Mouse (Mus musculus): ENCODE measurements around the gene Bub3. TPM values are rescaled to one million over a fixed set of nuclear protein-coding genes. Genes with fewer than 3 reads are reported as not detected.

Gene Bub3
- polyA plus RNA-seq, 1 experiment from 2014 or later = 92.6 TPM

GRCm38 (mm10) chr7:131543623-131544481 lies 16.2 kb upstream of the Bub3 start:
- Histone ChIP-seq H3K4me3 (ENCODE audit: low read depth, low read length) (peak overlapping the region; percentile 35), H3K9ac (replicated peaks; ENCODE audit: low read depth) (no peak overlapping the region), H3K27me3 (replicated peaks; ENCODE audit: insufficient read depth, low read length) (peaks cover 84% of the 10 kb centered on the region), H3K9me3 (ENCODE audit: low read length) (no peaks in the 10 kb centered on the region), H3K4me1 (ENCODE audit: insufficient read depth, low read depth, low read length) (peaks cover 16% of the 10 kb centered on the region; the same call in 1 of the 2 replicates), H3K4me2 (replicated peaks; ENCODE audit: low read depth, low read length) (peak overlapping the region; percentile 57), H3K36me3 (ENCODE audit: insufficient read depth, low read length) (no peaks in the 10 kb centered on the region), H3K27ac (ENCODE audit: low read length) (no peak overlapping the region)
- DNase-seq (ENCODE audit: low spot score) (no peak), ATAC-seq (0 out of 2 replicates have a peak, but pooled peaks have one; percentile 8)
- TF ChIP-seq EP300 (IDR thresholded peaks at IDR 0.05) (no peak), CTCF (IDR thresholded peaks at IDR 0.05) (no peak)
- WGBS = under 1% methylated on average over 73 of the region's 75 CpGs

- Histone ChIP-seq H3K9me3 (ENCODE audit: low read length) (no peaks in the 10 kb centered on the region), H3K27ac (ENCODE audit: low read length) (no peak overlapping the region), H3K4me3 (ENCODE audit: low read depth, low read length) (no peak overlapping the region), H3K27me3 (replicated peaks; ENCODE audit: insufficient read depth, low read length) (peaks cover 89% of the 10 kb centered on the region), H3K36me3 (ENCODE audit: insufficient read depth, low read length) (no peaks in the 10 kb centered on the region), H3K9ac (replicated peaks; ENCODE audit: low read depth) (no peak overlapping the region), H3K4me1 (ENCODE audit: insufficient read depth, low read depth, low read length) (peaks cover 16% of the 10 kb centered on the region; the same call in 1 of the 2 replicates), H3K4me2 (replicated peaks; ENCODE audit: low read depth, low read length) (no peak overlapping the region)
- 3% methylated on average over 5 of the region's 5 CpGs for WGBS
- no peak for ATAC-seq
- TF ChIP-seq EP300 (IDR thresholded peaks at IDR 0.05) = no peak
- TF ChIP-seq CTCF (IDR thresholded peaks at IDR 0.05) = no peak
- DNase-seq (ENCODE audit: low spot score) = no peak
Observed at GRCm38 (mm10) chr7:131544871-131545270, 15.2 kb upstream of the Bub3 start.

DNA sequence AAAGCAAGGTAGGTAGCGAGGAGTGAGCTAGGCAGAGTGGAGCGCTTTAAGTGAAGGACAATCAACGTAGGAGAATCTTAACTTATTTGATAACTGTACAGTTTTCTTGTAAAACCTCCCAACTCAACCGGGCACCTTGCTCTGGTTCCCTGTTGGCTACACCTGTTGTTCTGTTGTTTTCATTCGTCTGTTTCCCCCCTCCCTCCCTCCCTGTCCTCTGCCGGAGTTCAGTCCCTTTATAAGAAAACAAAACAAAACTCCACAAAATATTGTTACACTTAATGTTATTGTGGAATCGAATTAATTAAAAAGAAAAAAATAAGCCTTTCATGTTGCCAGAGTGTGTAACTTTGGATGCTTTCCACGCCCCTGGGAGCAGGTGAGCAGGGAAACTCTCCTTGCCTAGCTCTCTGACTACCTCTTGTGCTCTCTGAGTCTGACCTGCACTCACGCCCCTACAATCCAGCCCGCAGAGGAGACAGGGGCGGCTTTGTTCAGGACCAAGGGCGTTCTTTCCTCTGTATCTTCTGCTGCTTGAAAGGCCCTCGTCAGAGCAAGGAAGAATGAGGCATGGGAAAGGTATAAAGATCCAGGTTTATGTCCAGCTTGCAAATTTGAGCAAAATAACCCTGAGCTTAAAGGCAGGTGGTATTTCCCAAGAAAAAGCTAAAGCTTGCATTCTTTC lies 14.2 kb upstream of the Bub3 start:
- no peak overlapping the region for H3K4me2 ChIP-seq (replicated peaks; ENCODE audit: low read depth, low read length)
- H3K27me3 ChIP-seq (replicated peaks; ENCODE audit: insufficient read depth, low read length) = peaks cover 87% of the 10 kb centered on the region
- H3K4me3 ChIP-seq (ENCODE audit: low read depth, low read length) = no peak overlapping the region
- TF ChIP-seq EP300 (IDR thresholded peaks at IDR 0.05) (no peak), CTCF (IDR thresholded peaks at IDR 0.05) (no peak)
- H3K27ac ChIP-seq (ENCODE audit: low read length) = no peak overlapping the region
- WGBS = 3% methylated on average over 13 of the region's 13 CpGs
- no peak for DNase-seq (ENCODE audit: low spot score)
- ATAC-seq = no peak
- H3K9me3 ChIP-seq (ENCODE audit: low read length) = no peaks in the 10 kb centered on the region
- H3K9ac ChIP-seq (replicated peaks; ENCODE audit: low read depth) = no peak overlapping the region
- H3K36me3 ChIP-seq (ENCODE audit: insufficient read depth, low read length) = no peaks in the 10 kb centered on the region
- peaks cover 16% of the 10 kb centered on the region; the same call in 1 of the 2 replicates for H3K4me1 ChIP-seq (ENCODE audit: insufficient read depth, low read depth, low read length)

GRCm38 (mm10) chr7:131546423-131546822 lies 13.6 kb upstream of the Bub3 start:
- Histone ChIP-seq H3K4me3 (ENCODE audit: low read depth, low read length) (no peak overlapping the region), H3K4me1 (ENCODE audit: insufficient read depth, low read depth, low read length) (peaks cover 16% of the 10 kb centered on the region; the same call in 1 of the 2 replicates), H3K9me3 (ENCODE audit: low read length) (no peaks in the 10 kb centered on the region), H3K27me3 (replicated peaks; ENCODE audit: insufficient read depth, low read length) (peaks cover 87% of the 10 kb centered on the region), H3K9ac (replicated peaks; ENCODE audit: low read depth) (no peak overlapping the region), H3K4me2 (replicated peaks; ENCODE audit: low read depth, low read length) (no peak overlapping the region), H3K36me3 (ENCODE audit: insufficient read depth, low read length) (no peaks in the 10 kb centered on the region), H3K27ac (ENCODE audit: low read length) (no peak overlapping the region)
- TF ChIP-seq EP300 (IDR thresholded peaks at IDR 0.05) (no peak), CTCF (IDR thresholded peaks at IDR 0.05) (no peak)
- ATAC-seq (no peak), DNase-seq (ENCODE audit: low spot score) (no peak)
- 3% methylated on average over 2 of the region's 2 CpGs for WGBS

- H3K36me3 ChIP-seq (ENCODE audit: insufficient read depth, low read length) = no peaks in the 10 kb centered on the region
- TF ChIP-seq CTCF (IDR thresholded peaks at IDR 0.05) (no peak), EP300 (IDR thresholded peaks at IDR 0.05) (no peak)
- no peak overlapping the region for H3K4me3 ChIP-seq (ENCODE audit: low read depth, low read length)
- no peak overlapping the region for H3K27ac ChIP-seq (ENCODE audit: low read length)
- H3K4me1 ChIP-seq (ENCODE audit: insufficient read depth, low read depth, low read length) = peaks cover 13% of the 10 kb centered on the region; the same call in 1 of the 2 replicates
- H3K9me3 ChIP-seq (ENCODE audit: low read length) = no peaks in the 10 kb centered on the region
- H3K27me3 ChIP-seq (replicated peaks; ENCODE audit: insufficient read depth, low read length) = peaks cover 87% of the 10 kb centered on the region
- ATAC-seq (no peak), DNase-seq (ENCODE audit: low spot score) (no peak)
- WGBS = 3% methylated on average over 5 of the region's 5 CpGs
- no peak overlapping the region for H3K4me2 ChIP-seq (replicated peaks; ENCODE audit: low read depth, low read length)
- H3K9ac ChIP-seq (replicated peaks; ENCODE audit: low read depth) = no peak overlapping the region
Observed at GRCm38 (mm10) chr7:131547481-131547880, 12.5 kb upstream of the Bub3 start.

DNA sequence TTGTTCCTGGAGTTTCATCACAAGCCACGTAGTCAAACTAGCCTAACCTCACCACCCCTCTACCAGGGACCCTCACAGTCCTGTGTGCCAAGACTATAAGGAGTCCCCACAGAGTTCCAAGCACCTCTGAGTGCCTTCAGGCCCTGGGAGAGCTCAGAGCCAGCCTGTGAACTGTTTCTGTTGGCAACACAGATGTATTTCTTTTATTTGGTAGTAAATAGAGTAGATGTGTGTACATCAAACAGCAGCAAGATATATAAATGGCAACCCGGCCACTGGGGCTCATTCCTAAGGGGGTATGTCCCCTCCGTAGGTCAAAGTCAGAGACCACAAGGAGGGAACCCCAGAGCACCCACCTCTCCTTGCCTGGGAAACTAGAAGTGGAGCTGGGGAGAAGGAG lies 11.5 kb upstream of the Bub3 start, which contains the start of gene Hmx2:
TSS of gene Hmx2 (plus strand) at position 301 of the 400 bp plus-strand sequence.
- TF ChIP-seq CTCF (IDR thresholded peaks at IDR 0.05) (no peak), EP300 (IDR thresholded peaks at IDR 0.05) (no peak)
- no peak for ATAC-seq
- Histone ChIP-seq H3K4me2 (replicated peaks; ENCODE audit: low read depth, low read length) (no peak within 1 kb of the TSS), H3K27me3 (replicated peaks; ENCODE audit: insufficient read depth, low read length) (peaks cover 86% of the 10 kb centered on the region), H3K27ac (ENCODE audit: low read length) (no peak within 1 kb of the TSS), H3K9ac (replicated peaks; ENCODE audit: low read depth) (no peak within 1 kb of the TSS), H3K9me3 (ENCODE audit: low read length) (no peaks in the 10 kb centered on the region), H3K4me3 (ENCODE audit: low read depth, low read length) (no peak within 1 kb of the TSS), H3K4me1 (ENCODE audit: insufficient read depth, low read depth, low read length) (0 out of 2 replicates have a peak, but pooled peaks cover 6% of the 10 kb centered on the region), H3K36me3 (ENCODE audit: insufficient read depth, low read length) (no peaks in the 10 kb centered on the region)
- DNase-seq (ENCODE audit: low spot score) = no peak
- 2% methylated on average over 3 of the region's 3 CpGs for WGBS

All from lung, postnatal 0 days (tissue).